Comparison of ENCODE assay signal across 7 mouse cellular contexts in genomic region chr10:77032591-77033322, GRCm38 (mm10). TPM values are rescaled to one million over a fixed set of nuclear protein-coding genes. Genes with fewer than 3 reads are reported as not detected.
DNase-seq lines count a peak whose midpoint lies in the region; ATAC-seq and TF ChIP-seq lines count a peak whose summit lies in the region.

No protein-coding gene starts in this region.

- peak overlapping the region; percentile 89 for H3K4me2 ChIP-seq in embryonic facial prominence, embryonic 13.5 days
- peak overlapping the region; percentile 83 for H3K4me2 ChIP-seq in limb, embryonic 12.5 days
- peak overlapping the region; percentile 80 for H3K4me2 ChIP-seq in midbrain, embryonic 15.5 days

- H3K27me3 ChIP-seq in embryonic facial prominence, embryonic 13.5 days = no peaks in the 10 kb centered on the region
- no peaks in the 10 kb centered on the region for H3K27me3 ChIP-seq in kidney, adult 2 months (replicated peaks; ENCODE audit: control insufficient read depth, insufficient read depth, low read length)
- peaks cover 9% of the 10 kb centered on the region for H3K27me3 ChIP-seq in limb, embryonic 12.5 days
- H3K27me3 ChIP-seq in midbrain, embryonic 15.5 days (replicated peaks) = 0 out of 2 replicates have a peak, but pooled peaks cover 3% of the 10 kb centered on the region
- no peaks in the 10 kb centered on the region for H3K27me3 ChIP-seq in spleen, adult 2 months (ENCODE audit: control insufficient read depth, insufficient read depth, low read length)

- H3K36me3 ChIP-seq in embryonic facial prominence, embryonic 13.5 days = 0 out of 2 replicates have a peak, but pooled peaks cover 6% of the 10 kb centered on the region
- H3K36me3 ChIP-seq in kidney, adult 2 months (ENCODE audit: control insufficient read depth, insufficient read depth, low read length) = no peaks in the 10 kb centered on the region
- peaks cover 14% of the 10 kb centered on the region for H3K36me3 ChIP-seq in limb, embryonic 12.5 days
- H3K36me3 ChIP-seq in midbrain, embryonic 15.5 days (replicated peaks) = no peaks in the 10 kb centered on the region
- H3K36me3 ChIP-seq in spleen, adult 2 months (ENCODE audit: control insufficient read depth, insufficient read depth, low read length) = no peaks in the 10 kb centered on the region

- peak overlapping the region; percentile 82 for H3K9ac ChIP-seq in embryonic facial prominence, embryonic 13.5 days
- peak overlapping the region; percentile 76 for H3K9ac ChIP-seq in limb, embryonic 12.5 days (replicated peaks)
- peak overlapping the region; percentile 57 for H3K9ac ChIP-seq in midbrain, embryonic 15.5 days

- DNase-seq in adrenal gland, postnatal 36 days = peak; percentile 95 to 98
- peak; percentile 94 for DNase-seq in heart, adult 18-20 months
- peak; percentile 97 for DNase-seq in kidney, adult 2 months
- DNase-seq in spleen, adult 2 months (ENCODE audit: low read depth in 1 of 2, low spot score in 2 of 2) = peak; percentile 85 to 95

- peak; percentile 90 for ATAC-seq in embryonic facial prominence, embryonic 13.5 days (ENCODE audit: insufficient number of reproducible peaks, insufficient read depth, low FRiP score, low TSS enrichment, low read depth)
- ATAC-seq in limb, embryonic 12.5 days (ENCODE audit: insufficient number of reproducible peaks, insufficient read depth, low FRiP score, low TSS enrichment, low read depth) = peak; percentile 84
- peak; percentile 96 for ATAC-seq in midbrain, embryonic 15.5 days (replicated peaks)

- H3K9me3 ChIP-seq in embryonic facial prominence, embryonic 13.5 days = no peaks in the 10 kb centered on the region
- no peaks in the 10 kb centered on the region for H3K9me3 ChIP-seq in limb, embryonic 12.5 days
- H3K9me3 ChIP-seq in midbrain, embryonic 15.5 days = no peaks in the 10 kb centered on the region

- TF ChIP-seq POLR2A in kidney, adult 2 months (IDR thresholded peaks at IDR 0.05; ENCODE audit: low read depth, low read length) = peak; percentile 57
- TF ChIP-seq POLR2A in spleen, adult 2 months (IDR thresholded peaks at IDR 0.05; ENCODE audit: low read depth, low read length) = peak; percentile 55; the same call in 1 of the 2 replicates

- peak overlapping the region; percentile 56 for H3K4me3 ChIP-seq in embryonic facial prominence, embryonic 13.5 days
- H3K4me3 ChIP-seq in kidney, adult 2 months (ENCODE audit: insufficient read depth, low read depth, low read length) = peak overlapping the region; percentile 82
- peak overlapping the region; percentile 66 for H3K4me3 ChIP-seq in limb, embryonic 12.5 days (replicated peaks)
- H3K4me3 ChIP-seq in midbrain, embryonic 15.5 days = peak overlapping the region; percentile 61
- peak overlapping the region; percentile 96 for H3K4me3 ChIP-seq in spleen, adult 2 months (ENCODE audit: extremely low read depth, insufficient read depth, insufficient read length)

- peak overlapping the region; percentile 33; the same call in 1 of the 2 replicates for H3K27ac ChIP-seq in embryonic facial prominence, embryonic 13.5 days
- peak overlapping the region; percentile 67 for H3K27ac ChIP-seq in kidney, adult 2 months (ENCODE audit: insufficient read depth, low read depth, low read length)
- H3K27ac ChIP-seq in limb, embryonic 12.5 days = peak overlapping the region; percentile 75; the same call in 1 of the 2 replicates
- H3K27ac ChIP-seq in midbrain, embryonic 15.5 days = peak overlapping the region; percentile 75
- H3K27ac ChIP-seq in spleen, adult 2 months (ENCODE audit: insufficient read depth, low read length) = no peak overlapping the region

- peaks cover 29% of the 10 kb centered on the region for H3K4me1 ChIP-seq in embryonic facial prominence, embryonic 13.5 days
- H3K4me1 ChIP-seq in kidney, adult 2 months (ENCODE audit: control insufficient read depth, insufficient read depth, low read length) = peaks cover 32% of the 10 kb centered on the region
- peaks cover 25% of the 10 kb centered on the region for H3K4me1 ChIP-seq in limb, embryonic 12.5 days (replicated peaks)
- peaks cover 24% of the 10 kb centered on the region for H3K4me1 ChIP-seq in midbrain, embryonic 15.5 days
- H3K4me1 ChIP-seq in spleen, adult 2 months (ENCODE audit: control insufficient read depth, insufficient read depth, insufficient read length) = peaks cover 7% of the 10 kb centered on the region

- TF ChIP-seq CTCF in kidney, adult 2 months (conservative IDR thresholded peaks at IDR 0.05; ENCODE audit: insufficient read depth, insufficient read length, low read depth, low read length) = 0 out of 2 replicates have a peak, but pooled peaks have one; percentile 13
- no peak for TF ChIP-seq CTCF in spleen, adult 2 months (IDR thresholded peaks at IDR 0.05; ENCODE audit: extremely low read depth, insufficient read depth, insufficient read length, insufficient replicate concordance)

- under 1% methylated on average over 49 of the region's 49 CpGs for WGBS in embryonic facial prominence, embryonic 13.5 days
- WGBS in kidney, adult 2 months = 2% methylated on average over 49 of the region's 49 CpGs
- under 1% methylated on average over 49 of the region's 49 CpGs for WGBS in limb, embryonic 12.5 days
- under 1% methylated on average over 49 of the region's 49 CpGs for WGBS in midbrain, embryonic 15.5 days
- WGBS in spleen, adult 2 months = 1% methylated on average over 49 of the region's 49 CpGs

RNA-seq across cellular contexts. Expression of gene Slc19a1, which starts 0.7 kb away (rescaled TPM):
- 10 to 100 TPM; 19.3 to 25.1 TPM for total RNA-seq in adrenal gland, postnatal 36 days (2021)
- 28.6 and 32.6 TPM in 2 replicates for polyA plus RNA-seq in embryonic facial prominence, embryonic 13.5 days (2015; fragmentation: Nextera tagmentation; extraction: Ambion mirVana)
- 1 to 10 TPM; 5.4 to 6.7 TPM for total RNA-seq in heart, adult 18-20 months (2021)
- polyA plus RNA-seq in kidney, adult 2 months (2012; rRNA removed) = 245 and 351 TPM in 2 replicates
- 30.8 TPM in 2 replicates for polyA plus RNA-seq in limb, embryonic 12.5 days (2016; fragmentation: Nextera tagmentation; extraction: Ambion mirVana)
- polyA plus RNA-seq in midbrain, embryonic 15.5 days (2015; fragmentation: Nextera tagmentation; extraction: Ambion mirVana) = 43.9 and 45.7 TPM in 2 replicates
- 46.5 and 65.7 TPM in 2 replicates for polyA plus RNA-seq in spleen, adult 2 months (2012; rRNA removed)
